Mouse (Mus musculus): ENCODE data around the gene Manba.

Manba gene

DNA sequence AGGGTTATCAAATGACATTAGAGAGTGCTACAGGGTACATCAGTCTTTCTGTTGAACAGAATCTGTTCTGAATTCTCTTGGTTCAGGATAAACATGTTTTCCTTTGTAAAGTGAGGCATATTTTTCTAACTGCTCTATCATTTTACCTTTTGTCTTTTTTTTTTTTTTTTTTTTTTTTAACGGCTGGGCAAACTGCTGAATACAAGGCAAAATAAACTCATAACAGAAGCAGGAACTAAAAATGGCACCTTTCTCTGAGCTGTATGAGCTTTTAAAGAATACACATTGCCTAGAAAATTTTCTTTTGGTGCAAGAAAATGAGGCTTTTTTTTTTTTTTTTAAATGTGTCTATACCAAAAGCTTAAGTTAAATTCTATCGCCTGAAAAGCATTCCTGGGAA is 100.6 kb downstream of the Manba start:
- DNase-seq, result no peak

DNA sequence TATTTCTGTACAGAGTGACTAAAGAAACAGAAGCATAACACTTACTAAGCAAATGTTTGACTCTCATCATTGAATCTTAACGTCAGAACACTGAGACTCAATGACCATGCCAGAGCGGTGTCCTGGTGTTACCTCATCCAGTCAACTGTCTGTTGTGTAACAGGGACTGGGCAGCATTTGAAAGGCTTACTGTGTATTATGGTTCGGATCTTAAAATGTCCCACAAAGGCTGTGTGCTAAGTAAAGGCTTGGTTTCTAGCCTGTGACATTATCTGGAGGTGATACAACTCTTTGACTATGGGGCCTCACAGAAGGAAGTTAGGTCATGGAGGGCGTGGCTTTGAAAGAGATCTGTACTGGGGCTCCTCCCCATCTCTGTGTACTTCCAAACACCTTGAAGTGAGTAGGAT is 101.1 kb downstream of the Manba start:
- DNase-seq, result no peak

DNA sequence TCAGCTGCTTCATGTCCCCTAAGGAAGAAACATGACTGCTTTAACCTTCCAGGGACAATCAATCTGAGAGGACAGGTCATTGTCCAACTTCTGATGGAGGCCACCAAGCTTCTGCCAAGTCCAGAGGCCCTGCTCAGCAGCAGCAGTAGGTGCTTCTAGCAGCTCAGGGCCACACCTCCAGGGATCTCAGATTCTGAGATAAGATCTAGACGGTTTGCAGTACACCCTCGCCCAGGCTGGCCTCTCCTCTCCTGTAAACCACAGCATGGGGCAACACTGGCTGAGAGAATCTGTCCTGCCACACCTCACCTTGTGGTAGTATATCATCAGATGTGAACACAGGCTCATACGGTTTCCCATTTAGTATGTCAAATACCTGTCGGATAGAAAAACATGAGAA is 105.1 kb downstream of the Manba start:
- DNase-seq, result no peak

- DNase-seq, result no peak
Observed at GRCm38 (mm10) chr3:135591376-135591775, 106.0 kb downstream of the Manba start.

DNA sequence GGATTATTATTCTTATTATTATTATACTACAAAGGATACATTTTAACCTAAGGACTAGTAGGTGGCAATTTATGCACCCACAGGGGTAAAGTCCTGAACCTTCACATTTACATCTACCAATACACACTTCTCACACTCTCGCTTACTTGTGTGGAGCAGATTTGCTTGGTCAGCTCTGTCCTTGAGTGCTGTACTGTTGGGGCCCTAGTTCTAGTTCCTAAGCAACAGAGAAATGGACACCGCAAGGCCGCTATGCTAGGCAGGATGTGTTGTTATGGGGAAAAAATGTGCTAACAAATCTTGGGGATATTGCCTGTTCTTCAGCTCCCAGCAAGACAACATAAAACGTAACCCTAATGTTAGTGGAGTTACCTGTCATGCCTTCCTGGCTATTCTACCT is 106.6 kb downstream of the Manba start:
- no peak for DNase-seq

- DNase-seq, result peak; percentile 50
Observed at GRCm38 (mm10) chr3:135594238-135594917, 109.0 kb downstream of the Manba start.

GRCm38 (mm10) chr3:135597014-135597413 is 111.6 kb downstream of the Manba start:
- peak; percentile 50 for DNase-seq

DNA sequence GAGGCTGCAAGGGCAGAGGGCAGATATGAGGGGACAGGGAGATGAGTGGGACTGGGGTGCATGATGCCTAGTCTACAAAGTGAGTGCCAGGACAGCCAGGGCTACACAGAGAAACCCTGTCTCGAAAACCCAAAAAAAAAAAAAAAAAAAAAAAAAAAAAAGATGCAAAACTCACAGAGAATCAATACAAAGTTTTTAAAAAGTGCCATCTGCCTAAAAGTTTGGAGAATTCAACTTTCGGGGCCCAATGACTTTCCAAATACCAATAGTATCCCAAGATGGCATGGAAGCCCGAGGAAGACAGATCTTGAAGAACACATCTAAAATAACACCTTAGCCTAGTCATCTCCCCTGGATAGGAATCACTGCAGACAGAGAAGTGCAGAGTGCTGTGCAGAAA is 112.9 kb downstream of the Manba start:
- no peak for DNase-seq

DNA sequence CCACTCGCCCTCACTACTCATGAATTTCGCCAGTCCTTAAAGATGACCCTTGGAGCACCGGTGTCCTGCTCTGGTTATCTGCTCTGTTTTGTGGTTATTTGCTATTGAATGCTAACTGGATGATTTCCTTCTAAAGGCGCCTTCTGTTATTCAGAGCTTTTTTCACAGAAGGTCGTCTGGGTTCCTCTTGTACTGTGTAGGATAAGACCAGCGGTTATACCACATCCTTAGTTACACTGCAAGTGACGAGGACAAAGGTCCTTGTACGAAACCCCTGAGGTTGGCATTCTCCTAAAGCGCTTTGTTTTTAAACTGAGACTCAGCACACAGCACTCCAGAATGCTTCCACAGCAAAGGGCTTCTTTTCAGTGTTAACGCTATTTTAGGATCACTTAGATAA is 117.3 kb downstream of the Manba start:
- DNase-seq, result no peak

- DNase-seq, result no peak
Observed at GRCm38 (mm10) chr3:135604626-135605417, 119.4 kb downstream of the Manba start.

GRCm38 (mm10) chr3:135605474-135605873 is 120.1 kb downstream of the Manba start:
- DNase-seq, result no peak

- no peak for DNase-seq
Observed at GRCm38 (mm10) chr3:135606592-135606991, 121.2 kb downstream of the Manba start.

DNA sequence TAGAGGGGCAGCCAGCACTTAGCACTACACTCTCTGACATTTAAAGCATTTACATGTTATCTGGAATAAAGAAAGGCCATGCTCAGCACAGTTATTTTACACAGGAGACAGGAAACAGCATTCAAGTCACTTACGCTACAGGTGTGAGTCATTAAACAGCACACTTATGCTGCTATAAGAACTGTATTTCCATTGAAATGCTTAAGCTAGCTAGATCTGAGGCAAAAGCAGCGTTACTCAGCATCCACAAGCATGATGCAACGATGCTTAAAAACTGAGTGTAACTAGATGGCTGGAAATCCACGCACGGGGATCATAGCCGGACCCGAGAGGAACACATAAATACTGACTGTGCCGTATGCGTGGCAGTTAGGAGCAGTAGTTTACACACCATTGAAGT is 121.6 kb downstream of the Manba start:
- no peak for DNase-seq

GRCm38 (mm10) chr3:135607660-135608473 is 122.5 kb downstream of the Manba start:
- peak; percentile 40 for DNase-seq

- DNase-seq, result no peak
Observed at GRCm38 (mm10) chr3:135610221-135610620, 124.8 kb downstream of the Manba start.

GRCm38 (mm10) chr3:135614376-135614775 is 129.0 kb downstream of the Manba start:
- no peak for DNase-seq

GRCm38 (mm10) chr3:135616730-135617129 is 131.3 kb downstream of the Manba start:
- no peak for DNase-seq

Data from kidney, postnatal 10 days (tissue).